Mouse (Mus musculus) heart, postnatal 10 days (tissue): ENCODE measurements at regions not wholly inside any gene's neighbourhood (a gene's known extent, or its start where the extent isn't known, plus 50 kb on each side); places are given as distances from the start of the nearest gene placed in this dataset.

ENCODE experiments used
- DNase-seq, 2 experiments: peaks; one replicate each; pipeline ENCODE4 v3.0.0; 2021
- intact Hi-C: fragments of 180-260 bp; cut with DNase I; formaldehyde crosslinking; loops from one replicate; pipeline ENCODE4 v1.15.1; 2025

- intact Hi-C loops, result no loop called here
These were observed 56.1 kb downstream of the Gm4791 start for GRCm38 (mm10) chr9:47054595-47054994.

GRCm38 (mm10) chr9:47055558-47055957 is 57.0 kb downstream of the Gm4791 start:
- DNase-seq, result no peak
- intact Hi-C loops, result no loop called here

More at GRCm38 (mm10) chr9:47054595-47054994, 56.1 kb downstream of the Gm4791 start:
- DNase-seq, result no peak

DNA sequence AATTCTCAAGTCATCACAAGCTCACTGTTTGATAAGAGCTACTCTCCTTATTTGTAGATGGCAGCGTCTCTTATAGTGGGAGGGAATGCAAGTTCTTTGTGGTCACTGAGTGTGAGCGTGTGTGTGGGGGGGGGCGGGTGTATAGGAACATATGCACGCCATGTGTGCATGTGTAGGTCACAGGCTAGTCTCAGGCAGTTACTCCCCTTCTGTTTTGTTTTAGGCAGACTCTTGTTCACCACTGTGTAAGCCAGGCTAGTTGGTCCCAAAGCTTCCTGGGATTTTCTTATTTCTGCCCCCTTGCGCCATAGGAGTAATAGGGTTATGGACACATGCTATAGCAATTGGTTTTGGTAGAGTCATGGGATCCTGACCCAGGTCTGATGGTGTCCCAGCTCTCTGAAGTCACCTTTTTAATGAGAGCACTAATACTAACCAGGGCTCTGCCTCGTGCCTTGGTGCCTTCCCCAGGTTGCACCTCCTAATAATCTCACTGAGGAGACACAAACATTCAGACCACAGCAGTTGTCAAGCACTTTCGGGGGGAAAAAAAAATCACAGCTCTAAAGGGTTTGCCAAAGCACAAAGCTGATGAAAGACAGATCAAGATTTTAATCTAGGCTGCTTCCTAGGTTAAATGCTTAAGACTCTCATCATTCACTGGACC is 60.9 kb downstream of the Gm4791 start:
- no peak for DNase-seq
- intact Hi-C loops, result no loop called here

- intact Hi-C loops, result no loop called here
- no peak for DNase-seq
These were observed 62.2 kb downstream of the Gm4791 start for GRCm38 (mm10) chr9:47060757-47061156.

- peak in 1 of 2 experiments; percentile 19 for DNase-seq
- intact Hi-C loops, result no loop called here
These were observed 64.0 kb downstream of the Gm4791 start for GRCm38 (mm10) chr9:47062516-47062915.

GRCm38 (mm10) chr9:47063751-47064150 is 65.2 kb downstream of the Gm4791 start:
- intact Hi-C loops, result no loop called here
- DNase-seq, result no peak

GRCm38 (mm10) chr9:47064463-47065032 is 66.0 kb downstream of the Gm4791 start:
- DNase-seq, result no peak
- intact Hi-C loops, result no loop called here

DNA sequence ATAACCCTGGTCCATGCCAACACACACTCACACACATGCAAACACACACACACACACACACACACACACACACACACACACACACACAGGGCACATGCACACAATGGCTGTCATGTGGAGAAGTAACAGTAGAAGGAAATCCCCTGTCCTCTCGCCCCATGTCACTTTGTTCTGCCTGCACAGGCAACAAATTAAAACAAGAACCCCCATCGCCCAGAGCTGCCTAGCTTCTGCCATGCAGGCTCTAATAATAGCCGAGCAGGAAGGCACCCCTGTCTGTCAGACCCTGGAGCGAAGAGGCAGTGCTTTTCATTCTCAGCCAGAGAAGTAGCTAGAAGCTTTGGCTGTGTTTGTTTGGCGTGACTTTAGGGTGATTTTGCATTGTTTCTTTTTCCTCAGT is 70.9 kb downstream of the Gm4791 start:
- peak in 1 of 2 experiments; percentile 7 for DNase-seq

GRCm38 (mm10) chr9:47070958-47071357 is 72.4 kb downstream of the Gm4791 start:
- intact Hi-C loops, result no loop called here
- no peak for DNase-seq

More for the DNA sequence above, 70.9 kb downstream of the Gm4791 start:
- intact Hi-C loops, result no loop called here

DNA sequence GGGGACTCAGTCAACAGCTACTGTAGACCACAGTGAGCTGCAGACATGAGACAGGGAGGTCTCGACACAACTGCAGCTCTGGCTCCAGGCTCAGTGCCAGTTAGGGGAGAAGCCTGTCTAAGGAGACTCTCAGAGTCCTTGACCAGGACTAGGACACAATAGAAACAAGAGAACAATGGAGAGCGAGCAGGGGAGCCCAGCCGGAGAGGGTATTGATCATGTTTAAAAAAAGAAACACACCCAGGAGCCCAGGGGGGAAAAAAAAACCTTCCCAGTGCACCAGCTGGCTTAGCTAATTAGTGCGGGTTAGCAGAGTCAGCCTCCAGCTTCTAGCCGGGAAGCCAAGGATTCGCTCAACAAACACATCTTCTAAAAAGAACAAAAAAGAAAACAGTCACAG is 78.4 kb downstream of the Gm4791 start:
- intact Hi-C loops, result no loop called here
- no peak for DNase-seq

DNA sequence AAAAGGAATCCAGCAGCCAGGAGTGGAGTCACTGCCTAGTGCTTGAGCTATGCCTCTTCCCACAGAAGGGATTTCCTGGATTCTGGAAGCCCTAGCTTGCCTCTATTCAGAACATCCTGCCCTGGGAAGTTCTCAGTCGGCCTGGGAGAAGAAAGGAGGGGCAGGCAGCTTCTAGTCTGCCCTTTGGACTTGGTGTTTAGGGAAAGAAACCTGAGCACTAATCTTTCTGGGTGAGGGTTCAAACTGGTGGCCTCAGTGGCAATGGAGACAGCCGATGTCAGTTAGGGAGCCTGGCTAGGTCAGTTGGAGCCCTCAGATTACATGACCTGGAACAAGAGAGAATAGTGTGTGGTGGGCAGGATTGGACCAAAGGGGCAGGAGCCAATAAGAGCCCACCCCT is 78.9 kb downstream of the Gm4791 start:
- intact Hi-C loops, result no loop called here
- DNase-seq, result no peak

DNA sequence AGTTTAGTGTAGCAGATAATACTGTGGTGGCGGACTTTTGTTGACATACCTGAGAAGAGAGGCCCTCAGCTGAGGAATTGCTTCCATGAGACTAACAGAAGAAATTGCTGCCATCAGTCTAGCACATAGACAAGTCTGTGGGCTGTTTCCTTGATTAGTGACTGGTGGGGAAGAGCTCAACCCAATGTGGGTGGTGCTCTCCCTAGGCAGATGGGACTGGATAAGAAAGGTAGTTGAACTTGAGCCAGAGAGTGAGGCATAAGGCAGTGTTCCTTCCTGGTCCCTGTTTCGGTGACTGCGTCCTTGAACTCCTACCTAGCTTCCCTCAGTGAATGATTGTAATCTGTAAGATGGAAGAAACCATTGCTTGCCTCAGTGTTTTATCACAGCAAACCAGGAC is 79.4 kb downstream of the Gm4791 start:
- intact Hi-C loops, result no loop called here
- DNase-seq, result no peak

GRCm38 (mm10) chr9:47081407-47081806 is 82.9 kb downstream of the Gm4791 start:
- DNase-seq, result no peak
- intact Hi-C loops, result no loop called here

DNA sequence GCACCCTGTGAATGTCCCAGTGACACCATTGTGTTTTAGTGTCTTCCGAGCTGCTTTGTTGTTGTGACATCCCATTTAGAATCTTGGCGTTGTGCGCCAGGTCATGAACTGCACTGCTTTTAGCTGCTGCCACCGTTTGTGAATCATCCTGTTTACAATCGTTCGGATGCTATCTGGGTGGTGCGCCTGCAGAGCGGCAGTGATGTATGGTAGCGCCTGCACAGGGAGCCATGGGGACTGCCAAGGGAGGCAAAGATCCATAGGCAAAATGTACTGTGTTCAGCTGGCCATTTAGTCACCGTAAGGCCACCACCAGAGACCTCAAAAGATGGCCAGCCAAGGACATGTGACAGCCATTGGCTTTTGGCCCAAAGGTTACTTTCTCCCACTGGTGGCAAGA is 93.3 kb downstream of the Gm4791 start:
- intact Hi-C loops, result no loop called here
- DNase-seq, result no peak

DNA sequence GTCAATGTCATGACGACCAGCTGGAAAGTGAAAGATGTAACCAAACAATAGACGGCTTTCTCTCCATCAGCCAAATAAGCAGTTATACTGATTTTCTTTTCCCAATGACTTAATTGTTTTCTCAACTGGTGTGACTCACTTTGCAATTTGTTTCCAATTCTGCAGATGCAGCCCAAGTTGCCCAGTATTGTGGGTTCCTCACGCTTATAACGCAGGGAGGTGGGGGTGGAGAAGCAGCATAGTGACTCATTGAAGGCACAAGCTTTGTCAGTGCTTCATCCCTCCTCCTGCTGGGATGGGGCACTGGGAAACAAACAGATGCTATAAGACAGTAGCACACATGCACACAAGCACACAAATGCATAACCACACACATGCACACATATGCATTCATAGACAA is 97.1 kb downstream of the Gm4791 start:
- DNase-seq, result no peak
- intact Hi-C loops, result no loop called here

GRCm38 (mm10) chr9:47103316-47103715 is 104.8 kb downstream of the Gm4791 start:
- intact Hi-C loops, result no loop called here
- no peak for DNase-seq

DNA sequence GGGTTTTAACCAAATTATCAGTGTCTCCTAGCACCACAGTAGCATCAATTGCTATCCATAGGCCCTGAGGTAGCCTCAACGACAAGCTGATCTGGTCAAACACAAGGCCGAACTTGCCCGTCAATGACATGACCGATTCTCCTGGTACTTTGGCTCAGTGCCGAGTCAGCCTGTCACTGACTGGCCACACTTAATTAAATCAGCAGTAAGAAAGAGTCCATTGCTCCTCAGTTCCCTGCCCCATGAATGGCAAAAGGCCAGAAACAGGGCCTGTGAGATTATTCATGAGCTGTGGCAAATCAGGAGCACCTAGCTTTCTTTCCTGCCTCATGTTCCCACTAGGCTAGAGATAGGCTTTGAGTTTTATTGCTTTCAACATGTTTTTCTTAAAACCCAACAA is 105.4 kb downstream of the Gm4791 start:
- DNase-seq, result no peak
- intact Hi-C loops, result no loop called here

DNA sequence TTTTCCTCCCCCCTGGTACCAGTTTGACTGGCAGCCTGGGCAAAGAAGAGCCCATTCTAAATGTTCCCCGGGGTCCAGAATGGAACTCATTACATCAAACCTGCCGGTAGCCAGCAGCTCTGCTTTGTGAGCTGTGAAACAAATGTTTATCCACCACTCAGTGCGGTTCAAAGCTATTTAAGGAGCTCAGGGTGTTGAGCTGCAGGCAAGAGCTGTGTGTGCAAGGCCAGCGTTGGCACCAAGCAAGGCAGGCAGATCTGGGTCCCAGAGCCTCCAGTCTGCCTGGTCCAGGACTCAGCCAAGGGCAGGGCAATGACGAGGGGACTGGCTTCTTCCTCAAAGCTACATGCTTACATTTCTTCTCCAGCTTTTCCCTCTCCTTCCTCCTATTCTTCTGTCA is 109.6 kb downstream of the Gm4791 start:
- intact Hi-C loops, result no loop called here
- DNase-seq, result no peak

DNA sequence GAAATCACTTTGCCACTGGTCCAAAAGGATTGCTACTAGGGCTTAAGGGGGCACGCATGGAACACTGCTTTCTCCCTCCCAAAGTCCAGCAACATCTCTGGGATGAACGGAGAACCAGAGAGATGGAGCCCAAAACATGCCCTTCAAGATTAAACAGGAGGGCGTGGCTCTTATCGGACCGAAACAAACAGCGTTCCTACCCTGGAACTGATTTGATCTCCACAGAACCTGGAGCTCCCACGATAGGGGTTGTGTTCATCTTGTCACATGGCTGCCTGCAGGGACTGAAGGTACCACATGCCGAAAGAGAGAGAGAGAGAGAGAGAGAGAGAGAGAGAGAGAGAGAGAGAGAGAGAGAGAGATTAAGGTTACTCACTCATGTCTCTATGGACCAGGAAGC is 120.7 kb downstream of the Gm4791 start:
- intact Hi-C loops, result no loop called here

DNA sequence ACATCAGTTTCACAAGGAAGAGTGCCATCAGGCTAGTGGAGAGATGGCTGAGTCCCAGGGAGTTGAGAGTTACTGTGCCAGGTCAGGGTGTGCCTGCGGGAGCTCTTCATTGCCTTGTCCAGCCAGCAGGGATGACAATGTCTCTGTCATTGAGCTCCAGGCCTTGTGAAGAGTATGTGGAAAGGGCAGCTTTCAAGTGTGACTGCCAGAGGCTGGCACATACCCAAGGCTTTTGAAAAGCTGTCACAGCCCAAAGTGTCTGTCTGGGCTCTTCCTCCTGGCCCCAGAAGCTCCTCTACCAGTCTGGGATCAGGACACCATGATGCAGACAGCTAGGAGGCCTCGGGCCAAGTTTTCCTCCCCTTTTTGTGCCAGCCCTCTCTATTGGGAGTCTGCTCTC is 124.6 kb downstream of the Gm4791 start:
- intact Hi-C loops, result no loop called here
- peak in 1 of 2 experiments; percentile 4 for DNase-seq

More for the DNA sequence above, 120.7 kb downstream of the Gm4791 start:
- DNase-seq, result no peak

DNA sequence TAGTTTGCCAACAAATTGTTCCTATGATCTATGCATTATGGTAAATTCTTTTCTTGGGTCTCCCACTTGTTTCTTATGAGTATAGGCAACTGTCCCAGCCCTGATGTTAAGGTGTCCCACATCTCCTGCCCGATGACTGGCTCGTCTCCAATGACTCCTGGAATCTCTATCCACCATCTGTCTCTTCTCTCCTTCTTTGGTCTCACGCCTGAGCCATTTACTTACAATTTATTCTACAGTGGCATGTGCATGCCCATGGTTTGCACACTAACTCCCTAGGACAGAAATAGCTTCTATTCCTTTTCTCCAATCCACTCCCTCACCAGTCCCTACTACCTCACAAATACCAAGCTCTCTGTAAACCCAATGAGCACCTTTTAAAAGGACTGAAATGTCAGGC is 127.0 kb downstream of the Gm4791 start:
- DNase-seq, result no peak
- intact Hi-C loops, result loop anchor here (5.0 kb wide), 1 partner anchor 572 kb away; no protein-coding TSS in a partner anchor

DNA sequence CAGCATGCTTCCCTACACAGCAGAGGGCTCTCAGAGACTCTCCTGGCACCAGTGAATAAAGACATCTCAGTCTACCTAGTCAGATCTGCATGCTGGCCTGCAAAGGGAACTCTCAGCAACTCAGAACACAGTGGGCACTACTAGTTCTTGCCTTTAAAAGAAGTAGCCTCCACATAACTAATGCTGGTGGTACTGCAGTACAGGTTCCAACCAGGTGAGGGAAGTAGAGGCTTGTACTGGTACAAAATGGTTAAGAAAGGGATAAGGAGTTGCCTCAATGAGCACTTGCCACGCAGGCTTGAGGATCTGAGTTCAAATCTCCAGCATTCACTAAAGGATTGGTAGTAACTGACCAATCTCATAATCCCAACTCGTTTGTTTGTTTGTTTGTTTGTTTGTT is 127.7 kb downstream of the Gm4791 start:
- DNase-seq, result peak in 1 of 2 experiments; percentile 12
- intact Hi-C loops, result loop anchor here (5.0 kb wide), 1 partner anchor 571 kb away; no protein-coding TSS in a partner anchor
